Mouse (Mus musculus): Measurements from ENCODE around the gene Mdm2. TPM values are rescaled to one million over a fixed set of nuclear protein-coding genes. Genes with fewer than 3 reads are reported as not detected.

The Mdm2 gene
- total and polyA plus RNA-seq, 3 experiments = 79.8 to 136 (median 112) TPM

GRCm38 (mm10) chr10:117690101-117690352 lies 20.5 kb downstream of the Mdm2 start:
- H3K4me2 ChIP-seq (ENCODE audit: insufficient read depth, low read depth, poor library complexity, severe bottlenecking) = no peak overlapping the region
- in situ Hi-C loops (cut with MboI; ENCODE audit: low pct_ligation_motif_present, low pct_unique_long_range_greater_than_20kb, low sequenced_read_pairs) = no loop called here

GRCm38 (mm10) chr10:117689297-117690100 lies 21.1 kb downstream of the Mdm2 start:
- H3K4me2 ChIP-seq (ENCODE audit: insufficient read depth, low read depth, poor library complexity, severe bottlenecking) = no peak overlapping the region
- no peaks in the 10 kb centered on the region for H3K27me3 ChIP-seq (replicated peaks)
- peaks cover 5% of the 10 kb centered on the region for H3K79me2 ChIP-seq (replicated peaks; ENCODE audit: control insufficient read depth, extremely low read depth, insufficient read depth, poor library complexity, severe bottlenecking)
- in situ Hi-C loops (cut with MboI; ENCODE audit: low pct_ligation_motif_present, low pct_unique_long_range_greater_than_20kb, low sequenced_read_pairs) (no loop called here), dilution Hi-C loops (cut with MboI; ENCODE audit: extremely low pct_ligation_motif_present, extremely low pct_unique_long_range_greater_than_20kb, low sequenced_read_pairs) (no loop called here)
- H3K4me3 ChIP-seq (replicated peaks in 1 of 3; ENCODE audit: low read depth in 2 of 3, low read length in 2 of 3, poor library complexity in 1 of 3) = no peak overlapping the region
- no peak for TF ChIP-seq TBP (conservative IDR thresholded peaks at IDR 0.05; ENCODE audit: low read depth, low read length)
- TF ChIP-seq UBTF (IDR thresholded peaks at IDR 0.05; ENCODE audit: low read depth, low read length) = no peak
- no peak for TF ChIP-seq CTCF (conservative IDR thresholded peaks at IDR 0.05 in 1 of 2, IDR thresholded peaks at IDR 0.05 in 1 of 2; ENCODE audit: low read depth in 2 of 2, low read length in 2 of 2)
- TF ChIP-seq RAD21 (IDR thresholded peaks at IDR 0.05; ENCODE audit: low read depth, low read length) = no peak
- TF ChIP-seq KAT2A (IDR thresholded peaks at IDR 0.05; ENCODE audit: insufficient replicate concordance, low read length) = no peak
- no peak for TF ChIP-seq USF2 (conservative IDR thresholded peaks at IDR 0.05; ENCODE audit: low read depth, low read length)
- no peak for TF ChIP-seq JUND (conservative IDR thresholded peaks at IDR 0.05; ENCODE audit: low read depth, low read length)
- TF ChIP-seq ZMIZ1 (IDR thresholded peaks at IDR 0.05; ENCODE audit: low read depth, low read length) = no peak
- TF ChIP-seq CHD2 (IDR thresholded peaks at IDR 0.05; ENCODE audit: low read length) = no peak
- no peak for TF ChIP-seq HCFC1 (IDR thresholded peaks at IDR 0.05; ENCODE audit: low read depth, low read length)
- TF ChIP-seq EP300 (IDR thresholded peaks at IDR 0.05; ENCODE audit: low read length) = no peak
- no peak for TF ChIP-seq MAX (IDR thresholded peaks at IDR 0.05; ENCODE audit: low read length)
- TF ChIP-seq ETS1 (conservative IDR thresholded peaks at IDR 0.05; ENCODE audit: low read depth, low read length) = no peak
- TF ChIP-seq PAX5 (IDR thresholded peaks at IDR 0.05; ENCODE audit: low read length) = no peak
- TF ChIP-seq IRF4 (IDR thresholded peaks at IDR 0.05; ENCODE audit: low read depth, low read length) = no peak
- TF ChIP-seq MYC (IDR thresholded peaks at IDR 0.05; ENCODE audit: low read depth, low read length) = no peak
- no peak for DNase-seq (ENCODE audit: extremely low read depth)
- H3K27ac ChIP-seq (ENCODE audit: insufficient read depth, low read depth) = no peak overlapping the region
- H3K4me1 ChIP-seq (ENCODE audit: control insufficient read depth in 1 of 2, insufficient read depth in 2 of 2) = no peaks in the 10 kb centered on the region
- no peak overlapping the region for H3K9ac ChIP-seq (ENCODE audit: insufficient read depth, low read depth)
- H3K36me3 ChIP-seq (replicated peaks in 1 of 2; ENCODE audit: control insufficient read depth in 1 of 2, insufficient read depth in 1 of 2, low read length in 1 of 2) = peaks cover 40 to 55% of the 10 kb centered on the region in 2 experiments
- H3K9me3 ChIP-seq (replicated peaks; ENCODE audit: low read length) = no peaks in the 10 kb centered on the region

More at GRCm38 (mm10) chr10:117690101-117690352, 20.5 kb downstream of the Mdm2 start:
- Histone ChIP-seq H3K4me3 (replicated peaks in 1 of 3; ENCODE audit: low read depth in 2 of 3, low read length in 2 of 3, poor library complexity in 1 of 3) (no peak overlapping the region), H3K36me3 (replicated peaks in 1 of 2; ENCODE audit: control insufficient read depth in 1 of 2, insufficient read depth in 1 of 2, low read length in 1 of 2) (peaks cover 46 to 61% of the 10 kb centered on the region in 2 experiments), H3K27me3 (replicated peaks) (no peaks in the 10 kb centered on the region), H3K9me3 (replicated peaks; ENCODE audit: low read length) (no peaks in the 10 kb centered on the region), H3K27ac (ENCODE audit: insufficient read depth, low read depth) (no peak overlapping the region), H3K79me2 (replicated peaks; ENCODE audit: control insufficient read depth, extremely low read depth, insufficient read depth, poor library complexity, severe bottlenecking) (peaks cover 9% of the 10 kb centered on the region), H3K4me1 (ENCODE audit: control insufficient read depth in 1 of 2, insufficient read depth in 2 of 2) (no peaks in the 10 kb centered on the region), H3K9ac (ENCODE audit: insufficient read depth, low read depth) (no peak overlapping the region)
- dilution Hi-C loops (cut with MboI; ENCODE audit: extremely low pct_ligation_motif_present, extremely low pct_unique_long_range_greater_than_20kb, low sequenced_read_pairs) = no loop called here
- DNase-seq (ENCODE audit: extremely low read depth) = no peak
- TF ChIP-seq POLR2AphosphoS2 (IDR thresholded peaks at IDR 0.05; ENCODE audit: low read depth, low read length) (no peak), PAX5 (IDR thresholded peaks at IDR 0.05; ENCODE audit: low read length) (no peak), ELF1 (IDR thresholded peaks at IDR 0.05; ENCODE audit: low read depth, low read length) (no peak), IRF4 (IDR thresholded peaks at IDR 0.05; ENCODE audit: low read depth, low read length) (no peak), MEF2A (IDR thresholded peaks at IDR 0.05; ENCODE audit: borderline replicate concordance, low read depth, low read length) (no peak), MAX (IDR thresholded peaks at IDR 0.05; ENCODE audit: low read length) (no peak), ZNF384 (IDR thresholded peaks at IDR 0.05; ENCODE audit: low read depth, low read length) (no peak), BHLHE40 (IDR thresholded peaks at IDR 0.05; ENCODE audit: low read depth, low read length) (no peak), TCF12 (IDR thresholded peaks at IDR 0.05; ENCODE audit: low read depth, low read length) (no peak), UBTF (IDR thresholded peaks at IDR 0.05; ENCODE audit: low read depth, low read length) (no peak), POLR2A (IDR thresholded peaks at IDR 0.05; ENCODE audit: low read depth, low read length) (no peak)
